Mouse (Mus musculus) gastrocnemius, postnatal 14 days (tissue): Measurements from ENCODE around the gene Ftsj3. TPM values are rescaled to one million over a fixed set of nuclear protein-coding genes. Genes with fewer than 3 reads are reported as not detected.
A peak's percentile ranks its signal among the peaks of the same experiment; 100 is the strongest.
"Not testable (repeated sequence)": the region's sequence is repeated elsewhere in the genome, so short reads cannot be mapped to it uniquely, and the experiment has no call there.

ENCODE experiments used
- DNase-seq: peaks from one replicate; pipeline ENCODE4 v3.0.0; 2021; ENCODE audit warnings: mixed read lengths
- intact Hi-C: fragments of 180-260 bp; cut with DNase I; formaldehyde crosslinking; loops from one replicate; pipeline ENCODE4 v1.15.1; 2025; ENCODE audit warnings: low total_unique reads
- total RNA-seq, 2 experiments: library from RNA; stranded (reverse); gene quantifications; 2 replicates each; pipeline ENCODE4 v1.2.3; 2021

The Ftsj3 gene
- total RNA-seq, 2 experiments from 2014 or later = 22.0 to 25.0 TPM

DNA sequence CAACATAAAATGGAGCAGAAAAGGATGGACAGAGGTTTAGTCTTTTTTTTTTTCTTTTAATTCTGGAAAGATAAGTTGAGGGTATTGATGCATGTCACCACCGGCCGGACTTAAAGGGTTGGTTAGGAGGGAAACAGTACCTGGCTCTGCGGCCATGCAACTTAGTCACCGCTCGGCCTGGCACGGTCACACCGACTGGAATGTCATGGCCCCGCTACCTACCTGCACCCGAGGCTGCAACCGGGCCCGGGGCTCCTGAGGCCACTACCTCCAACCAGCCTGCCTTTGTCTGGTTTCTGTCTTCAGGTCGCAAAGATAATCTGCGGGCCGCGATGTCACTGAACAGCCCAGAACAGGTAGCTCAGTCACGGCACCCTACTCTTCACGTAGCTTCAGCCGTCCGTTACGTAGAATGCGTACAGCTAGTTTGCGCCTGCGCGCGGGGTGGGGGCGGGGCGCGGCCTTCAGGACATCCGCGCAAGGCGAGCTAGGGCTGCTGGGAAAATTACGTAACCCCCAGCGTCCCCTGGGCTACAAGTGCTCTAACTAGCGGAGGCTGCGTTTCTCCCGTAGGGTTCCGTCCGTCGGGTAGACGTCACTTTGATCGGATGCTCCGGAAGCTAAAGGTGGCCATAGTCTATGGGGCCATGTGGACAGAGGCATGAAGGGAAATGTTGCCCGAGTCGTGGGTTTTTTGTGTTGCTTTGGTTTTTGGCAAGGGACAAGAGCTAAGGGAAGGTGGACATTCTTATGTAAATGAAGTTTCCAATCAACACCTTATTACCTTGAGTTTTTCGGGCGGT, 39.8 kb downstream of the Ftsj3 start, which contains the start of gene Ccdc47:
TSS of gene Ccdc47 (minus strand) at position 418 of the 803 bp plus-strand sequence.
- intact Hi-C loops = loop anchor here (5.0 kb wide), 1 partner anchor 36 kb away; no protein-coding TSS in a partner anchor
- peak; percentile 96 for DNase-seq

- intact Hi-C loops = loop anchor here (5.0 kb wide), 1 partner anchor 37 kb away; no protein-coding TSS in a partner anchor
- DNase-seq = no peak
Observed at GRCm38 (mm10) chr11:106215450-106215859, 40.4 kb downstream of the Ftsj3 start.

GRCm38 (mm10) chr11:106214856-106215255, 41.0 kb downstream of the Ftsj3 start:
- DNase-seq = no peak
- intact Hi-C loops = loop anchor here (5.0 kb wide), 1 partner anchor 37 kb away; no protein-coding TSS in a partner anchor

DNA sequence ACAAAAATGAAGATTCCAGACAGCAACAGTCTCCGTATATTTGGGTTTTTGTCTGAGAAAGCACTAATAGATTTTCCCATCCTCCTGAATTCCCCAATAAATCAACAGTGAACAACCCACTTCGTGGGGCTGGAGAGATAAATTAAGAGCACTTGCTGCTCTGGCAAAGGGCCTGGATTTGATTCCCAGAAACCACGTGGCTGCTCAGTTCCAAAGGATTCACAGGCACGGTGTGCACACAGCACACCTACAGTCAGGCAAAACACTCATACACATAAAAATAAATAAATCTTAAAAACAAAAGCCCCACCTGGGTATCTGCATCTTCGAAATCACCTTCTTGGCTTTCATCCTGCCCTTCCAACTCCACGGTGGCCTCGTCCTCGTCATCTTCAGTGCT, 43.1 kb downstream of the Ftsj3 start:
- intact Hi-C loops = no loop called here
- no peak for DNase-seq

- intact Hi-C loops = no loop called here
- no peak for DNase-seq
Observed at GRCm38 (mm10) chr11:106202123-106202465, 53.8 kb downstream of the Ftsj3 start, which contains the start of gene Strada. Strada (minus strand) TSS chr11:106202168.

DNA sequence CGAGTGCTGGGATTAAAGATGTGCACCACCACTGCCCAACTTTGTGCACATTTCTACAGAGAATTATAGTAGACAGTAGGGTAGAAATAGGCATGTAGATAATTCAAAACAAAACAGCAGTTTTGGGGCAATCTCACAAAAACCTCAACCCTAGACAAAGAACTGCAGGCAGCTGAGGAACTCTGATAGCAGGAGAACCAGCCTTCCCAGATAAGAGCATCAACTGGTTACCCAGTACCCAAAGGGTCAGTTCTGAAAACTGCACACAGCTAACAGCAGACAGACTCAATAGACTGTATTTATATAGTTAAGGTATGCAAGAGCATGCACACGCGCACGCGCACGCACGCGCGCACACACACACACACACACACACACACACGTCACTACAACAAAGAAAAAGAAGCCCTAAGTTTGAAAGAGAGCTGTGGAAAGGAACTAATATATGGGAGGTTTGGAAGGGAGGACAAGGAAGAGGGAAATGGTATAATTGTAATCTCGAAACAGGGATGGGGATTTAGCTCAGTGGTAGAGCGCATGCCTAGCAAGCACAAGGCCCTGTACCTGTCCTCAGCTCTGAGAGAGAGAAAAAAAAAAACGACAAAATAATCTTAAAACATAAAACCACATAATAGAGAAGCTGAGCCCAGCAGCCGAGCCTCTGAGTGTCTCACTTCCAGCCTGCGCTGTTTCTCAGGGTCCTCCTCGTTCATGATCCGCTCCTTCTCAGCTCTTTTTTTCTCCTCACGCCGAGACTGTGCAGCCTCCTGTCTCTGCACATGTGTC, 54.3 kb downstream of the Ftsj3 start:
- DNase-seq = no peak
- intact Hi-C loops = no loop called here

- no peak for DNase-seq
- intact Hi-C loops = no loop called here
Observed at GRCm38 (mm10) chr11:106200756-106201155, 55.1 kb downstream of the Ftsj3 start.

- intact Hi-C loops, DNase-seq: not testable (repeated sequence)
Observed at GRCm38 (mm10) chr11:106199997-106200396, 55.9 kb downstream of the Ftsj3 start.

Other genes with a start within 250 kb of the Ftsj3 start
- gene Kcnh6, start 248.0 kb downstream of the Ftsj3 start, total RNA-seq = not detected
- 10 to 100 TPM; 31.4 to 34.0 TPM for gene Dcaf7, start 219.2 kb downstream of the Ftsj3 start, total RNA-seq
- gene Taco1, start 190.0 kb downstream of the Ftsj3 start, total RNA-seq = 10 to 100 TPM; 38.8 to 42.5 TPM
- 10 to 100 TPM; 22.1 to 22.7 TPM for gene Map3k3, start 171.5 kb downstream of the Ftsj3 start, total RNA-seq
- gene Gm10840, start 95.2 kb downstream of the Ftsj3 start, total RNA-seq = not detected
- gene Limd2, start 95.2 kb downstream of the Ftsj3 start, total RNA-seq = 1 to 10 TPM; 5.9 to 8.6 TPM
- 10 to 100 TPM; 13.0 to 15.3 TPM for gene Strada, start 53.9 kb downstream of the Ftsj3 start, total RNA-seq
- 10 to 100 TPM; 62.1 to 69.8 TPM for gene Ccdc47, start 39.7 kb downstream of the Ftsj3 start, total RNA-seq
- 10 to 100 TPM; 22.5 to 24.8 TPM for gene Ddx42, start 39.2 kb downstream of the Ftsj3 start, total RNA-seq
- 100 to 1,000 TPM; 133 to 137 TPM for gene Psmc5, start 75 bp upstream of the Ftsj3 start, total RNA-seq
- 10 to 100 TPM; 20.3 to 22.6 TPM for gene Smarcd2, start 16.9 kb upstream of the Ftsj3 start, total RNA-seq
- gene Tcam1, start 20.6 kb upstream of the Ftsj3 start, total RNA-seq = under 1 TPM; 0.07 to 0.12 TPM
- gene Gh, start 45.8 kb upstream of the Ftsj3 start, total RNA-seq = not detected
- 1 to 10 TPM; 1.0 to 1.1 TPM for gene Cd79b, start 58.7 kb upstream of the Ftsj3 start, total RNA-seq
- gene Scn4a, start 97.2 kb upstream of the Ftsj3 start, total RNA-seq = 100 to 1,000 TPM; 178 to 181 TPM
- 10 to 100 TPM; 11.8 to 13.1 TPM for gene Prr29, start 109.4 kb upstream of the Ftsj3 start, total RNA-seq
- 10 to 100 TPM; 11.7 to 12.2 TPM for gene Icam2, start 132.0 kb upstream of the Ftsj3 start, total RNA-seq
- gene Ern1, start 231.8 kb upstream of the Ftsj3 start, total RNA-seq = 1 to 10 TPM; 4.9 to 5.9 TPM